Mouse (Mus musculus) thymus, postnatal 0 days (tissue): ENCODE measurements around the gene Fbxl2. TPM values are rescaled to one million over a fixed set of nuclear protein-coding genes. Genes with fewer than 3 reads are reported as not detected.

ENCODE experiments used
- DNase-seq: peaks from one replicate; pipeline ENCODE4 v3.0.0-alpha.2; 2015; ENCODE audit warnings: low spot score
- polyA plus RNA-seq: library from polyadenylated mRNA; unstranded; fragments of >200 nt; fragmentation: Nextera tagmentation; extraction: Ambion mirVana; gene quantifications from 2 replicates; pipeline ENCODE4 v1.2.1, GENCODE M21; 2015

Gene Fbxl2
- polyA plus RNA-seq, 1 experiment from 2014 or later = 2.1 TPM

GRCm38 (mm10) chr9:113922677-113923076 is 123.3 kb downstream of the Fbxl2 start:
- DNase-seq = no peak

DNA sequence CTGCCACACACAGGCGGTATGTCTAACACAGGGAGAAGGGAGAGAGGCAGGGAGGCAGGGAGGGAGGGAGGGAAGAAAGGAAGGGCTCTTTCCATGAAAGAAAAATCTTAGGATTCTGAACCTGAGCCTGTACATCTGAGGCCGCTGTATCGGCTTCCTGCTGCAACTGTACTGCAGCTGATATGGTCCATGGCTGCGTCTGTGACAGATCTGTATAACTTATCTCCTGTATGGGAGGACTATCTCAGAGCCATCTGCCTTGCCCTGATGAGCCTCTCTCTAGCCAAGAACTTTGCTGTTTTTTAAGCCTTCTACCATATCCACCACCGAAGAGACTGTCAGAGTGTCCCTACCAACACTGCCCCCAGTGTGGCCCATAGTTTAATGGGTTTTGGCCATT is 130.2 kb downstream of the Fbxl2 start:
- DNase-seq = no peak

Other genes starting within 250 kb of the Fbxl2 start
- gene Ubp1, start 115.3 kb downstream of the Fbxl2 start, polyA plus RNA-seq = 22.3 and 27.6 TPM in 2 replicates
- gene Susd5, start 10.9 kb upstream of the Fbxl2 start, polyA plus RNA-seq = 0.09 TPM in 1 of 2 replicates, not detected in the other